Mouse (Mus musculus) embryonic facial prominence, embryonic 11.5 days (tissue): ENCODE measurements around the gene Pf4. TPM values are rescaled to one million over a fixed set of nuclear protein-coding genes. Genes with fewer than 3 reads are reported as not detected.

ENCODE experiments used
- ATAC-seq: fragments of 200-750 bp; cut with Nextera tagmentation; replicated peaks from 2 replicates; pipeline ENCODE4 v1.8.0; 2017; ENCODE audit warnings: low read depth; ENCODE audit not compliant: insufficient number of reproducible peaks, low FRiP score, low TSS enrichment
- DNase-seq: peaks from one replicate; pipeline ENCODE4 v3.0.0-alpha.2; 2015; ENCODE audit warnings: low spot score
- H3K27ac ChIP-seq: fragments of 300-500 bp; sonication (generic); replicated peaks from 2 replicates; pipeline ENCODE4 v1.5.1; 2014; ENCODE audit warnings: mild to moderate bottlenecking, low read depth, low read length, control low read depth
- H3K27me3 ChIP-seq: fragments of 300-500 bp; sonication (generic); 2 replicates; pipeline ENCODE4 v1.6.1; 2014; ENCODE audit warnings: mild to moderate bottlenecking, low read length, moderate library complexity, mixed read lengths; ENCODE audit not compliant: control insufficient read depth, insufficient read depth
- H3K36me3 ChIP-seq: fragments of 300-500 bp; sonication (generic); replicated peaks from 2 replicates; pipeline ENCODE4 v1.6.1; 2014; ENCODE audit warnings: low read depth, mild to moderate bottlenecking, low read length, moderate library complexity, mixed read lengths; ENCODE audit not compliant: control insufficient read depth, insufficient read depth
- H3K4me1 ChIP-seq: fragments of 300-500 bp; sonication (generic); 2 replicates; pipeline ENCODE4 v1.6.1; 2014; ENCODE audit warnings: low read length, mixed read lengths; ENCODE audit not compliant: control insufficient read depth, insufficient read depth
- H3K4me2 ChIP-seq: fragments of 300-500 bp; sonication (generic); 2 replicates; pipeline ENCODE4 v1.6.1; 2014; ENCODE audit warnings: low read depth, mild to moderate bottlenecking, control low read depth, low read length, moderate library complexity
- H3K4me3 ChIP-seq: fragments of 300-500 bp; sonication (generic); 2 replicates; pipeline ENCODE4 v1.5.1; 2014; ENCODE audit warnings: low read depth, low read length, control low read depth
- H3K9ac ChIP-seq: fragments of 300-500 bp; sonication (generic); replicated peaks from 2 replicates; pipeline ENCODE4 v1.6.1; 2014; ENCODE audit warnings: mild to moderate bottlenecking, control low read depth, low read length
- H3K9me3 ChIP-seq: fragments of 300-500 bp; sonication (generic); replicated peaks from 2 replicates; pipeline ENCODE4 v1.6.1; 2016; ENCODE audit warnings: mild to moderate bottlenecking, low read length, inconsistent platforms, mixed read lengths; ENCODE audit not compliant: control insufficient read depth
- WGBS: fragments of 180-500 bp; shearing (Covaris S2); extraction: QIAGEN DNeasy Blood & Tissue Kit; methylation state at CpG from one replicate; pipeline ENCODE4 v1.1.7; 2014; 5-methylcytosine and 5-hydroxymethylcytosine counted together
- polyA plus RNA-seq: library from polyadenylated mRNA; unstranded; fragments of >200 nt; fragmentation: Nextera tagmentation; extraction: Ambion mirVana; gene quantifications from 2 replicates; pipeline ENCODE4 v1.2.1, GENCODE M21; 2014

Gene Pf4
- polyA plus RNA-seq, 1 experiment from 2014 or later, result 74.0 TPM

- H3K4me2 ChIP-seq, result no peak overlapping the region
- H3K36me3 ChIP-seq, result no peaks in the 10 kb centered on the region
- WGBS, result 68% methylated on average over 3 of the region's 3 CpGs
- no peak for ATAC-seq
- no peak overlapping the region for H3K4me3 ChIP-seq
- H3K4me1 ChIP-seq, result no peaks in the 10 kb centered on the region
- no peak overlapping the region for H3K9ac ChIP-seq
- no peaks in the 10 kb centered on the region for H3K9me3 ChIP-seq
- H3K27ac ChIP-seq, result no peak overlapping the region
- H3K27me3 ChIP-seq, result no peaks in the 10 kb centered on the region
- DNase-seq, result no peak
Observed at GRCm38 (mm10) chr5:90771369-90771768, 866 bp upstream of the Pf4 start.

GRCm38 (mm10) chr5:90775562-90775961 is 3.3 kb downstream of the Pf4 start:
- no peaks in the 10 kb centered on the region for H3K4me1 ChIP-seq
- H3K4me2 ChIP-seq, result no peak overlapping the region
- no peaks in the 10 kb centered on the region for H3K9me3 ChIP-seq
- no peak overlapping the region for H3K27ac ChIP-seq
- DNase-seq (no peak), ATAC-seq (no peak)
- no peak overlapping the region for H3K9ac ChIP-seq
- H3K36me3 ChIP-seq, result no peaks in the 10 kb centered on the region
- WGBS, result 91% methylated on average over 5 of the region's 5 CpGs
- no peaks in the 10 kb centered on the region for H3K27me3 ChIP-seq
- H3K4me3 ChIP-seq, result no peak overlapping the region

GRCm38 (mm10) chr5:90777621-90778020 is 5.4 kb downstream of the Pf4 start:
- ATAC-seq, result no peak

GRCm38 (mm10) chr5:90778856-90779255 is 6.6 kb downstream of the Pf4 start:
- no peaks in the 10 kb centered on the region for H3K9me3 ChIP-seq
- H3K4me3 ChIP-seq, result no peak overlapping the region
- H3K4me1 ChIP-seq, result no peaks in the 10 kb centered on the region
- 82% methylated on average over 6 of the region's 6 CpGs for WGBS
- DNase-seq (no peak), ATAC-seq (no peak)
- H3K4me2 ChIP-seq, result no peak overlapping the region
- H3K27ac ChIP-seq, result no peak overlapping the region
- no peaks in the 10 kb centered on the region for H3K27me3 ChIP-seq
- H3K9ac ChIP-seq, result no peak overlapping the region
- no peaks in the 10 kb centered on the region for H3K36me3 ChIP-seq

More at GRCm38 (mm10) chr5:90777621-90778020, 5.4 kb downstream of the Pf4 start:
- no peak overlapping the region for H3K4me3 ChIP-seq
- H3K9ac ChIP-seq, result no peak overlapping the region
- WGBS, result 83% methylated on average over 10 of the region's 10 CpGs
- no peaks in the 10 kb centered on the region for H3K36me3 ChIP-seq
- no peaks in the 10 kb centered on the region for H3K27me3 ChIP-seq
- no peak overlapping the region for H3K27ac ChIP-seq
- H3K4me2 ChIP-seq, result no peak overlapping the region
- DNase-seq, result no peak
- H3K4me1 ChIP-seq, result no peaks in the 10 kb centered on the region
- no peaks in the 10 kb centered on the region for H3K9me3 ChIP-seq

- Histone ChIP-seq H3K4me3 (no peak overlapping the region), H3K4me2 (no peak overlapping the region), H3K9ac (no peak overlapping the region), H3K4me1 (no peaks in the 10 kb centered on the region), H3K36me3 (no peaks in the 10 kb centered on the region), H3K27me3 (no peaks in the 10 kb centered on the region), H3K27ac (no peak overlapping the region), H3K9me3 (no peaks in the 10 kb centered on the region)
- 85% methylated on average over 3 of the region's 3 CpGs for WGBS
- ATAC-seq, result no peak
- DNase-seq, result no peak
Observed at GRCm38 (mm10) chr5:90783697-90784096, 11.5 kb downstream of the Pf4 start.

GRCm38 (mm10) chr5:90785659-90786588 is 13.7 kb downstream of the Pf4 start, which contains the start of gene Cxcl3:
TSS of gene Cxcl3 (plus strand) at chr5:90786103.
- 0 out of 2 replicates have a peak within 1 kb of the TSS, but pooled peaks have one; percentile 13 for H3K9ac ChIP-seq

GRCm38 (mm10) chr5:90788114-90788513 is 15.9 kb downstream of the Pf4 start:
- no peak for ATAC-seq
- no peak overlapping the region for H3K9ac ChIP-seq
- H3K9me3 ChIP-seq, result no peaks in the 10 kb centered on the region
- 75% methylated on average over 4 of the region's 4 CpGs for WGBS
- no peak overlapping the region for H3K4me3 ChIP-seq
- no peak overlapping the region for H3K27ac ChIP-seq
- H3K4me1 ChIP-seq, result no peaks in the 10 kb centered on the region
- no peaks in the 10 kb centered on the region for H3K36me3 ChIP-seq
- H3K27me3 ChIP-seq, result no peaks in the 10 kb centered on the region
- H3K4me2 ChIP-seq, result no peak overlapping the region
- peak; percentile 6 for DNase-seq

More at GRCm38 (mm10) chr5:90785659-90786588, 13.7 kb downstream of the Pf4 start, which contains the start of gene Cxcl3:
- H3K9me3 ChIP-seq, result no peaks in the 10 kb centered on the region
- H3K27me3 ChIP-seq, result no peaks in the 10 kb centered on the region
- peak within 1 kb of the TSS; percentile 30 for H3K4me3 ChIP-seq
- peak within 1 kb of the TSS; percentile 68 for H3K4me2 ChIP-seq
- H3K36me3 ChIP-seq, result no peaks in the 10 kb centered on the region
- 16% methylated on average over 23 of the region's 26 CpGs for WGBS
- no peak within 1 kb of the TSS for H3K27ac ChIP-seq
- peak; percentile 63 for DNase-seq
- no peaks in the 10 kb centered on the region for H3K4me1 ChIP-seq
- peak; percentile 82 for ATAC-seq
